Mouse (Mus musculus) cerebellum, adult 2 months (tissue): ENCODE results near the gene Rtf2. TPM values are rescaled to one million over a fixed set of nuclear protein-coding genes. Genes with fewer than 3 reads are reported as not detected.
A peak's percentile ranks its signal among the peaks of the same experiment; 100 is the strongest.

Experiments used
- DNase-seq, 2 experiments: peaks; one replicate each; pipeline ENCODE4 v3.0.0; 2021
- H3K27ac ChIP-seq: fragments of 200-500 bp; 2 replicates; pipeline ENCODE4 v1.5.1; 2012; ENCODE audit warnings: low read length, control low read depth, inconsistent platforms; ENCODE audit not compliant: insufficient read depth
- H3K27me3 ChIP-seq: fragments of 200-500 bp; 2 replicates; pipeline ENCODE4 v1.6.1; 2012; ENCODE audit warnings: inconsistent platforms, mild to moderate bottlenecking, low read length, moderate library complexity; ENCODE audit not compliant: control insufficient read depth, insufficient read depth
- H3K4me1 ChIP-seq: fragments of 200-500 bp; 2 replicates; pipeline ENCODE4 v1.6.1; 2011; ENCODE audit warnings: low read length; ENCODE audit not compliant: control insufficient read depth, insufficient read depth
- H3K4me3 ChIP-seq: fragments of 200-500 bp; replicated peaks from 2 replicates; pipeline ENCODE3; 2011; ENCODE audit warnings: mild to moderate bottlenecking, low read depth, low read length, control low read depth; ENCODE audit not compliant: insufficient read depth
- CTCF ChIP-seq: fragments of 200-500 bp; IDR thresholded peaks from 2 replicates; pipeline ENCODE4 v1.5.1; 2011; ENCODE audit warnings: low read depth, mild to moderate bottlenecking, control low read depth, low read length, moderate library complexity, borderline replicate concordance; ENCODE audit not compliant: insufficient read depth
- POLR2A ChIP-seq: fragments of 200-500 bp; IDR thresholded peaks from 2 replicates; pipeline ENCODE4 v1.6.1; 2011; ENCODE audit warnings: low read length, control low read depth, borderline replicate concordance; ENCODE audit not compliant: insufficient read depth
- WGBS: fragments of 180-500 bp; shearing (Covaris S2); methylation state at CpG from one replicate; pipeline ENCODE4 v1.1.7; 2018; 5-methylcytosine and 5-hydroxymethylcytosine counted together
- polyA plus RNA-seq: library from polyadenylated mRNA; depleted of rRNA; stranded (reverse); fragments of >200 nt; gene quantifications from 2 replicates; pipeline ENCODE4 v1.2.3, GENCODE M21; 2012

Gene Rtf2
- polyA plus RNA-seq, 1 experiment = 81.7 TPM

DNA sequence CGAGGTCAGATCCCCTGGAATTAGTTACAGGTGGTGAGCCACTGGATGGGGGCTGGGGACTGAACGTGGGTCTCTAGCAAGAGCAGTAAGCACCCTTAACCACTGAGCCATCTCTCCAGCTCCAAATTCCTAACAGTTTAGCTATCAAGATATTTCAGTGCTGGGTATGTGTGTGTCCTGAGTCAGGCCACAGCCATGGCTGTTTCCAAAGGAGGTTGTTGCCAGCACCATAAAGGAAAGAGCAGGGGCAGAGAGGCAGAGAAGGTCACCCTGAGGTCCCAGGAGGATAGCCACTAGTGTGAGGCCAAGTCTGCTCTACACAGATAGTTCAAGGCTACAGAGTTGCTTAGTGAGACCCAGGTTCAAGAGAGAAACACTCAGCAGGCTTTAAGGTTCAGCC, 20.3 kb downstream of the Rtf2 start:
- no peaks in the 10 kb centered on the region for H3K27me3 ChIP-seq
- no peak for DNase-seq
- H3K4me3 ChIP-seq = no peak overlapping the region
- 83% methylated on average over 2 of the region's 2 CpGs for WGBS
- TF ChIP-seq CTCF (no peak), POLR2A (no peak)
- peaks cover 3% of the 10 kb centered on the region; the same call in 1 of the 2 replicates for H3K4me1 ChIP-seq
- H3K27ac ChIP-seq = no peak overlapping the region

- peak in 1 of 2 experiments; percentile 17 for DNase-seq
- 80% methylated on average over 4 of the region's 4 CpGs for WGBS
Measured at GRCm38 (mm10) chr2:172462813-172463212, 22.5 kb downstream of the Rtf2 start.

GRCm38 (mm10) chr2:172466427-172467132, 26.2 kb downstream of the Rtf2 start:
- Histone ChIP-seq H3K4me3 (no peak overlapping the region), H3K27ac (no peak overlapping the region), H3K4me1 (0 out of 2 replicates have a peak, but pooled peaks cover 3% of the 10 kb centered on the region), H3K27me3 (no peaks in the 10 kb centered on the region)
- TF ChIP-seq POLR2A (no peak), CTCF (no peak)
- WGBS = 66% methylated on average over 11 of the region's 11 CpGs
- DNase-seq = no peak

More at GRCm38 (mm10) chr2:172462813-172463212, 22.5 kb downstream of the Rtf2 start:
- H3K27ac ChIP-seq = no peak overlapping the region
- H3K27me3 ChIP-seq = no peaks in the 10 kb centered on the region
- no peak overlapping the region for H3K4me3 ChIP-seq
- TF ChIP-seq CTCF = no peak
- 0 out of 2 replicates have a peak, but pooled peaks cover 3% of the 10 kb centered on the region for H3K4me1 ChIP-seq

- TF ChIP-seq CTCF = no peak
- TF ChIP-seq POLR2A = no peak
- Histone ChIP-seq H3K4me1 (0 out of 2 replicates have a peak, but pooled peaks cover 3% of the 10 kb centered on the region), H3K4me3 (no peak overlapping the region), H3K27me3 (no peaks in the 10 kb centered on the region), H3K27ac (no peak overlapping the region)
- no peak for DNase-seq
- WGBS = 91% methylated on average over 5 of the region's 5 CpGs
Measured at GRCm38 (mm10) chr2:172467206-172467605, 26.9 kb downstream of the Rtf2 start.

DNA sequence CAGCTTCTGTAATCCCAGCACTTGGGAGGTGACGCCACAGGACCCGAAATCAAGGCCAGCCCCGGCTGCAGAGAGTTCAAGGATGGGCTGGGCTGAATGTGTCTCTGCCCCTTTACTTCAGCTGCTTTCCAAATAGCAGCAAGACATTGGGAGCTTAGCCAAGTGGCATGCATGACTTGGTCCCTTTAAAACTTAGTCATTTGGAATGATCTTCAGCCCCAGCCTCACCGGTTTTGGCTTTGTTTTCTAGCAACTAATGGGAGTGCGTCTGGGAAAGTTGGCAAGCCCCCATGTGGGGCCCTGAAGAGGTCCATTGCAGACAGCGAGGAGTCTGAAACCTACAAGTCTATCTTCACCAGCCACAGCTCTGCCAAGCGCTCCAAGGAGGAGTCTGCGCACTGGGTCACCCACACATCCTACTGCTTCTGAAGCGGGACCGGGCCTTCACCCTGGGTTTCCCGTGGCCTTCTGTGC, 28.0 kb downstream of the Rtf2 start:
- no peaks in the 10 kb centered on the region for H3K4me1 ChIP-seq
- no peak overlapping the region for H3K4me3 ChIP-seq
- no peak for TF ChIP-seq CTCF
- TF ChIP-seq POLR2A = no peak
- WGBS = 18% methylated on average over 11 of the region's 11 CpGs
- no peaks in the 10 kb centered on the region for H3K27me3 ChIP-seq
- peak in 1 of 2 experiments; percentile 25 for DNase-seq
- H3K27ac ChIP-seq = no peak overlapping the region

- Histone ChIP-seq H3K27me3 (peaks cover 1% of the 10 kb centered on the region; the same call in 1 of the 2 replicates), H3K4me3 (no peak within 1 kb of the TSS), H3K27ac (no peak within 1 kb of the TSS), H3K4me1 (no peaks in the 10 kb centered on the region)
- DNase-seq = no peak
- 38% methylated on average over 11 of the region's 11 CpGs for WGBS
- TF ChIP-seq POLR2A = no peak
- no peak for TF ChIP-seq CTCF
Measured at GRCm38 (mm10) chr2:172472318-172472717, 32.0 kb downstream of the Rtf2 start, which contains the start of gene Fam209. Gene Fam209, plus strand, starts transcription at chr2:172472520.

- Histone ChIP-seq H3K4me1 (no peaks in the 10 kb centered on the region), H3K27me3 (peaks cover 1% of the 10 kb centered on the region; the same call in 1 of the 2 replicates), H3K27ac (no peak overlapping the region), H3K4me3 (no peak overlapping the region)
- WGBS = 11% methylated on average over 8 of the region's 8 CpGs
- DNase-seq = no peak
- TF ChIP-seq POLR2A = no peak
- no peak for TF ChIP-seq CTCF
Measured at GRCm38 (mm10) chr2:172473591-172473990, 33.2 kb downstream of the Rtf2 start.

DNA sequence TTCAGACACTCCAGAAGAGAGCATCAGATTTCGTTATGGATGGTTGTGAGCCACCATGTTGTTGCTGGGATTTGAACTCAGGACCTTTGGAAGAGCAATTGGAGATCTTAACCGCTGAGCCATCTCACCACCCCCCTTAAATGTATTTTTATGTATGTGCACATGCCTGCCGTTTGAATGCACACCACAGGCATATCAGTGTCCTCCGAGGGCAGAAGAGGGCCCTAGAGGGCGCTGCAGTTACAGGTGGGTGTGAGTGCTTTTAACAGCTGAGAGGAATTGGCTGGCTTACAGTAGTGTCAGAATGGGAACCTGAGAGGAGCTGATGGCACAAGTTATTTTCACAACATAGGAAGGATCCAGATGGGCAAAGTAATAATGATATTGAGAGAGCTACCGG, 34.6 kb downstream of the Rtf2 start:
- H3K4me1 ChIP-seq = no peaks in the 10 kb centered on the region
- H3K27ac ChIP-seq = no peak overlapping the region
- no peak for DNase-seq
- TF ChIP-seq CTCF (peak; percentile 18; the same call in 1 of the 2 replicates), POLR2A (no peak)
- H3K27me3 ChIP-seq = peaks cover 1% of the 10 kb centered on the region; the same call in 1 of the 2 replicates
- no peak overlapping the region for H3K4me3 ChIP-seq
- WGBS = 37% methylated on average over 6 of the region's 6 CpGs
